Mouse (Mus musculus): ENCODE results near the gene Ythdf1.

DNA sequence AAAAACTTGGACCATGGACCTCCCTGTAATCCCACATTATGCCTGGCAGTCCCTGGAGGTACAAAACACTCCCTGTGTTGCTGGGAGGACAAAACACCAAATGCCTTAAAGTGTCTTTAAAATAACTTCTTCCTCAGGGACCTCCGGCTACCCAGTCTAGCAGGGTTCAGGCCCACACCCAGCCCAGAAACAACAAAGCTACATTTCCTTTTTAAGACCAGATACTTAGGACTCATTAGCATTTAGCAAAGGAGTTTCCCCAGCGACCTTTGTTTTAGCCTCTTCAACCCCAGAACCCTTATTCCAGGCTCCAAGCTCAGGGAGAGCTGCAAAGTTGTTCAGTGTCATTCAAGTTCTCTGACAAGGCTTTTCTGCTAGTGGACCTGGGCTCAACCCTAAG, 32.9 kb upstream of the Ythdf1 start:
- TF ChIP-seq POLR2A (IDR thresholded peaks at IDR 0.05; ENCODE audit: control insufficient read depth, extremely low read depth, insufficient read depth, low read length, poor library complexity) (no peak), CTCF (IDR thresholded peaks at IDR 0.05; ENCODE audit: borderline replicate concordance, control insufficient read depth, extremely low read depth, insufficient read depth, low read length, poor library complexity) (no peak)
